Mouse (Mus musculus) olfactory bulb, adult 2 months (tissue): ENCODE results near the gene Tmc8.

Source experiments
- CTCF ChIP-seq: fragments of 200-500 bp; IDR thresholded peaks from 2 replicates; pipeline ENCODE4 v1.5.1; 2012; ENCODE audit warnings: low read depth, mild to moderate bottlenecking, low read length, moderate library complexity; ENCODE audit not compliant: insufficient read depth
- POLR2A ChIP-seq: fragments of 200-500 bp; IDR thresholded peaks from 2 replicates; pipeline ENCODE4 v1.6.1; 2012; ENCODE audit warnings: mild to moderate bottlenecking, low read depth, low read length, moderate library complexity; ENCODE audit not compliant: insufficient read depth

GRCm38 (mm10) chr11:117796954-117797353 lies 15.1 kb downstream of the Tmc8 start:
- TF ChIP-seq POLR2A: no peak
- TF ChIP-seq CTCF: no peak
